Mouse (Mus musculus) gastrocnemius, adult 2 months (tissue): ENCODE results near the gene Slc25a15. TPM values are rescaled to one million over a fixed set of nuclear protein-coding genes. Genes with fewer than 3 reads are reported as not detected.
A peak's percentile ranks its signal among the peaks of the same experiment; 100 is the strongest.

Experiments used
- DNase-seq: peaks from one replicate; pipeline ENCODE4 v3.0.0; 2022
- H3K27ac ChIP-seq: fragments of 200-600 bp; 2 replicates; pipeline ENCODE4 v1.8.1; 2022; ENCODE audit warnings: mild to moderate bottlenecking
- H3K4me3 ChIP-seq: fragments of 200-600 bp; 2 replicates; pipeline ENCODE4 v1.8.1; 2022; ENCODE audit warnings: mild to moderate bottlenecking, moderate library complexity
- CTCF ChIP-seq: fragments of 200-600 bp; IDR thresholded peaks from 2 replicates; pipeline ENCODE4 v1.8.1; 2022; ENCODE audit warnings: antibody characterized with exemption, mild to moderate bottlenecking, moderate library complexity
- intact Hi-C: fragments of 180-260 bp; cut with DNase I; formaldehyde crosslinking; loops from one replicate; pipeline ENCODE4 v1.15.1; 2025
- total RNA-seq, 2 experiments: library from RNA; stranded (reverse); gene quantifications; 2 replicates each; pipeline ENCODE4 v1.2.3; 2021

Slc25a15 gene
- total RNA-seq, 2 experiments from 2014 or later = 10.2 to 14.1 TPM

- no peak for TF ChIP-seq CTCF
- Histone ChIP-seq H3K27ac (no peak overlapping the region), H3K4me3 (no peak overlapping the region)
- intact Hi-C loops = no loop called here
- no peak for DNase-seq
Observed at GRCm38 (mm10) chr8:22389874-22390273, 8.5 kb downstream of the Slc25a15 start.

DNA sequence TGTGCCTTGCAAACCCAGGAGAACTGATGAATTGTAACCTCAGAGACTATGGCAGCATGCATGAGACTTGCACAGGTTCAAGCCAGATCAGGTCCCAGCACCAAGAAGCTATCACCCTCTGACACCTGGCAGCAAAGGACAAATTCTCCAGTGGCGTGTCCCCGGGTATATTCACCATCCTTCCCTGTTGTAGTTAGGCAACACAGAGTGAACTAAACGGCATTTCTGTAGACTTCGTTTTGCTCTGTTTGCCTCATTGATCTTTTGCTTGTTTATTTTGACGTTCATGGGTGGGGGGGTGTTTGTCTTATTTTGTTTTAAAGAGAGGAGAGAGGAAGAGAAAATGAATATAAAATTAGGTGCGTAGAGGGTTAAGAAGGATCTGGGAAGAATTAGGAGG, 13.2 kb downstream of the Slc25a15 start:
- intact Hi-C loops = no loop called here

DNA sequence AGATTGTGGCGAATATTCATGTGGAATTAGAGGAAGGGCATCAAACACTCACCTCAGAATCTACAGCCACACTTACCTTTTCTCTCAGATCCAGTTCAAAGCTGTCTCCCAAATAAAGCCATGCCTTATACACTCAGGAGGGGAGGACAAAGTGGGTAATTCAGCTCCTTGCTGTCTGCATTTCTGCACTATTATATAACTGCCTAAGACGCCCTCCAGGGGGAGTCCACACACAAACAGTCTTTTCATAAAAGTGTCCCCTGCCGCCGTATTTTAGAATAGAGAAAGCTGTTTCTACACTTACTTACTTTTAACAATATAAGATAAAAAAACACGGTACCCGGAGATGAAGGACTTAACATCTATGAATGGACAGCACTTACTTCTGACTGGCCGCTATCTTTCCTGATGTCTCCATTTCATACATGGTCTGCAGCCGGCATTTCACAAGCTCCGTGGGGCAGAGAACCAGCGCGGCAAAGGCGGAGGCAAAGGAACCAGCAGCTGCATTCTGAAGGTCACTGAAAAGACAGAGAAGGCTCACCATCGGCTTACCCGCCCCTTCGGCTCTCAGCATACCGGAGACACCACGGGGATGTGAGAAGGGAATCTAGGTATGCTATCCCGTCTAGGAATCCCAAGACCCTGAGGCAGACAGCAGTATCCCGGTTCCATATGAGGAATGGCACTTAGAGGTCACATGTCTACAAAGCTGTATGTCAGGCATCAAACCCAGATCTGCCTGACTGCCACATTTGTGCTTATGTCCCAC, 15.4 kb downstream of the Slc25a15 start:
- intact Hi-C loops = no loop called here
- peak; percentile 6; the same call in 1 of the 2 replicates for TF ChIP-seq CTCF
- no peak for DNase-seq
- H3K4me3 ChIP-seq = no peak overlapping the region
- no peak overlapping the region for H3K27ac ChIP-seq

More for the DNA sequence above, 13.2 kb downstream of the Slc25a15 start:
- no peak for TF ChIP-seq CTCF
- DNase-seq = no peak
- Histone ChIP-seq H3K4me3 (no peak overlapping the region), H3K27ac (no peak overlapping the region)

GRCm38 (mm10) chr8:22380934-22381333, 17.5 kb downstream of the Slc25a15 start:
- no peak overlapping the region for H3K4me3 ChIP-seq
- TF ChIP-seq CTCF = no peak
- intact Hi-C loops = no loop called here

GRCm38 (mm10) chr8:22376903-22377302, 21.5 kb downstream of the Slc25a15 start:
- peak; percentile 80 for TF ChIP-seq CTCF
- peak; percentile 51 for DNase-seq
- intact Hi-C loops = loop anchor here (2.0 to 10.0 kb wide), 3 partner anchors 184 to 385 kb away; partner anchors contain the start of genes Alg11, Atp7b and Vps36
- H3K4me3 ChIP-seq = no peak overlapping the region
- H3K27ac ChIP-seq = no peak overlapping the region

More at GRCm38 (mm10) chr8:22380934-22381333, 17.5 kb downstream of the Slc25a15 start:
- no peak for DNase-seq
- no peak overlapping the region for H3K27ac ChIP-seq

- no peak for DNase-seq
- intact Hi-C loops = loop anchor here (2.0 to 10.0 kb wide), 3 partner anchors 184 to 384 kb away; partner anchors contain the start of genes Alg11, Atp7b and Vps36
- no peak overlapping the region for H3K27ac ChIP-seq
- H3K4me3 ChIP-seq = no peak overlapping the region
- no peak for TF ChIP-seq CTCF
Observed at GRCm38 (mm10) chr8:22376311-22376710, 22.1 kb downstream of the Slc25a15 start.

GRCm38 (mm10) chr8:22359882-22360281, 38.5 kb downstream of the Slc25a15 start:
- TF ChIP-seq CTCF = no peak
- no peak for DNase-seq
- intact Hi-C loops = no loop called here
- H3K27ac ChIP-seq = no peak overlapping the region
- H3K4me3 ChIP-seq = no peak overlapping the region

DNA sequence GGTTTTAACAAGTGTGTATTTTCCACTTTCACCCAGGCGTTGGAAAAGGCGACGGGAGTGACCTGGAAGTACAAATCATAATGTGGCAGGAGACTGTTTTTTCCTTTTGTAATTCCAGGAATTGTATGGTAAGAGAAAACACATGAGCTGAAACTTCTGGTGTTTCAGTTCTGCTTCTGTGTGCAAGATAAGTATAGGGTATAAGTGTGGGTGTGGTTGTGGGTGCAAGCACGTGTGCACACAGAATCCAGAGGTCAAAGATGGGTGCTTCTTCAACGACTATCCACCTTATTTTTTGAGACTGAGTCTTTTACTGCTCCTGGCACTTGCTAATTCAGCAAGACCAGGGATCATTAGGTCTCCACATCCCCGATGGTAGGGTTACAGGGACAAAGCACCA, 39.0 kb downstream of the Slc25a15 start:
- no peak for TF ChIP-seq CTCF
- intact Hi-C loops = no loop called here
- no peak for DNase-seq
- Histone ChIP-seq H3K27ac (no peak overlapping the region), H3K4me3 (no peak overlapping the region)

DNA sequence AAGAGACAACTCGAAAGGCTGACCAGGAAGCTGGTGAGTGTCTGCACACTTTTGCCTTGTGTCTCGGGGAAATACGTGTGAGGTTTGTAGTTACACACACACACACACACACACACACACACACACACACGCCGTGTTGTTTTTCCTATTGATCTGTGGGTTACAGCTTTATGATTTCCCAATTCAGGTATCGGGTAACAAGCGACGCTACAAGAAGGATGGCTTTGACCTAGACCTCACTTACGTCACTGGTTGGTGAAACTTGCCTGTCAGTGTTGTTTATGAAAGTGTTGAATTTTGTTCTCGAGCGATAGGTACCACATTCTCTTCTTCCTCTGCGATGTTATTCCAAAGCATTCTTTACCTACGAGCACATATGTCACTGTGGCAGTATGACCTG, 63.0 kb downstream of the Slc25a15 start:
- Histone ChIP-seq H3K27ac (no peak overlapping the region), H3K4me3 (no peak overlapping the region)
- TF ChIP-seq CTCF = no peak
- intact Hi-C loops = no loop called here
- no peak for DNase-seq

Other genes with a start within 250 kb of the Slc25a15 start
- gene Nek3, start 232.2 kb downstream of the Slc25a15 start, total RNA-seq = 1 to 10 TPM; 2.8 to 3.4 TPM
- gene Ckap2, start 212.8 kb downstream of the Slc25a15 start, total RNA-seq = not detected
- 10 to 100 TPM; 31.6 to 31.8 TPM for gene Vps36, start 205.8 kb downstream of the Slc25a15 start, total RNA-seq
- 1 to 10 TPM; 1.6 to 1.9 TPM for gene Thsd1, start 171.3 kb downstream of the Slc25a15 start, total RNA-seq
- not detected for gene Tpte, start 115.2 kb downstream of the Slc25a15 start, total RNA-seq
- 10 to 100 TPM; 25.7 to 37.8 TPM for gene Mrps31, start 12.8 kb upstream of the Slc25a15 start, total RNA-seq